Mouse (Mus musculus) CH12.LX (cell line): Measurements from ENCODE around the gene Ubxn10. TPM values are rescaled to one million over a fixed set of nuclear protein-coding genes. Genes with fewer than 3 reads are reported as not detected.

Experiments
- DNase-seq: peaks from one replicate; pipeline ENCODE4 v3.0.0-alpha.2; 2013; ENCODE audit errors: extremely low read depth
- H3K27ac ChIP-seq: 2 replicates; pipeline ENCODE4 v1.5.1; 2012; ENCODE audit warnings: low read depth, mild to moderate bottlenecking, control low read depth, moderate library complexity; ENCODE audit not compliant: insufficient read depth
- H3K27me3 ChIP-seq: replicated peaks from 2 replicates; pipeline ENCODE3; 2012; ENCODE audit warnings: inconsistent platforms
- H3K36me3 ChIP-seq, 2 experiments: replicated peaks in 1 of 2; 2 replicates each; pipeline versions ENCODE3 to v1.6.1; 2012; ENCODE audit warnings: inconsistent platforms in 1 of 2, low read length in 1 of 2, mild to moderate bottlenecking in 1 of 2, mixed read lengths in 1 of 2, moderate library complexity in 1 of 2; ENCODE audit not compliant: control insufficient read depth in 1 of 2, insufficient read depth in 1 of 2
- H3K4me1 ChIP-seq, 2 experiments: 2 replicates each; pipeline ENCODE4 v1.6.1; 2012; ENCODE audit warnings: inconsistent platforms in 1 of 2, moderate library complexity in 1 of 2; ENCODE audit not compliant: insufficient read depth in 2 of 2, control insufficient read depth in 1 of 2
- H3K4me2 ChIP-seq: 2 replicates; pipeline ENCODE4 v1.6.1; 2012; ENCODE audit warnings: low read depth, mild to moderate bottlenecking, control low read depth; ENCODE audit not compliant: poor library complexity, insufficient read depth, severe bottlenecking
- H3K4me3 ChIP-seq, 3 experiments: fragments of 150-350 bp in 1 of 3; sonication (generic) in 1 of 3; replicated peaks in 1 of 3; 2 replicates each; pipeline versions ENCODE3 to v1.5.1; 2011 to 2012; ENCODE audit warnings: low read depth in 2 of 3, low read length in 2 of 3, mild to moderate bottlenecking in 2 of 3, moderate library complexity in 2 of 3, control low read depth in 1 of 3, improper control_type of control experiment in 1 of 3, inconsistent platforms in 1 of 3, mixed read lengths in 1 of 3; ENCODE audit not compliant: poor library complexity in 1 of 3
- H3K79me2 ChIP-seq: replicated peaks from 2 replicates; pipeline ENCODE4 v1.6.1; 2012; ENCODE audit warnings: mild to moderate bottlenecking, moderate library complexity; ENCODE audit not compliant: control insufficient read depth, poor library complexity, insufficient read depth, severe bottlenecking; ENCODE audit errors: extremely low read depth
- H3K9ac ChIP-seq: 2 replicates; pipeline ENCODE4 v1.6.1; 2012; ENCODE audit warnings: low read depth, mild to moderate bottlenecking, control low read depth, moderate library complexity; ENCODE audit not compliant: insufficient read depth
- H3K9me3 ChIP-seq: replicated peaks from 2 replicates; pipeline ENCODE3; 2012; ENCODE audit warnings: low read length, inconsistent platforms, mixed read lengths
- CHD1 ChIP-seq: IDR thresholded peaks from 2 replicates; pipeline ENCODE4 v1.6.1; 2012; ENCODE audit warnings: low read depth, low read length, improper control_type of control experiment, inconsistent platforms
- CHD2 ChIP-seq: IDR thresholded peaks from 2 replicates; pipeline ENCODE4 v1.6.1; 2011; ENCODE audit warnings: low read length, improper control_type of control experiment
- CTCF ChIP-seq, 2 experiments: IDR thresholded peaks in 1 of 2; conservative IDR thresholded peaks in 1 of 2; 2 replicates each; pipeline ENCODE4 v1.5.1; 2011 to 2012; ENCODE audit warnings: low read depth in 2 of 2, low read length in 2 of 2, improper control_type of control experiment in 1 of 2, inconsistent platforms in 1 of 2, mild to moderate bottlenecking in 1 of 2, moderate library complexity in 1 of 2
- E2F4 ChIP-seq: IDR thresholded peaks from 2 replicates; pipeline ENCODE4 v1.6.1; 2011; ENCODE audit warnings: low read depth, low read length, improper control_type of control experiment; ENCODE audit not compliant: insufficient replicate concordance
- ELF1 ChIP-seq: IDR thresholded peaks from 2 replicates; pipeline ENCODE4 v1.6.1; 2014; ENCODE audit warnings: low read depth, mild to moderate bottlenecking, inconsistent platforms, low read length, improper control_type of control experiment
- EP300 ChIP-seq: IDR thresholded peaks from 2 replicates; pipeline ENCODE4 v1.6.1; 2011; ENCODE audit warnings: low read length, improper control_type of control experiment
- ETS1 ChIP-seq: conservative IDR thresholded peaks from 2 replicates; pipeline ENCODE4 v1.6.1; 2012; ENCODE audit warnings: low read depth, mild to moderate bottlenecking, inconsistent platforms, low read length, improper control_type of control experiment, moderate library complexity
- IRF4 ChIP-seq: IDR thresholded peaks from 2 replicates; pipeline ENCODE4 v1.6.1; 2014; ENCODE audit warnings: low read depth, mild to moderate bottlenecking, inconsistent platforms, low read length, improper control_type of control experiment
- JUND ChIP-seq: conservative IDR thresholded peaks from 2 replicates; pipeline ENCODE4 v1.6.1; 2011; ENCODE audit warnings: low read depth, low read length, improper control_type of control experiment
- MAFK ChIP-seq: IDR thresholded peaks from 2 replicates; pipeline ENCODE4 v1.6.1; 2011; ENCODE audit warnings: low read length, improper control_type of control experiment; ENCODE audit not compliant: insufficient replicate concordance
- MAZ ChIP-seq: IDR thresholded peaks from 2 replicates; pipeline ENCODE4 v1.6.1; 2012; ENCODE audit warnings: low read depth, mild to moderate bottlenecking, inconsistent platforms, low read length, improper control_type of control experiment, moderate library complexity
- MXI1 ChIP-seq: IDR thresholded peaks from 2 replicates; pipeline ENCODE4 v1.6.1; 2011; ENCODE audit warnings: mild to moderate bottlenecking, low read depth, low read length, improper control_type of control experiment
- MYC ChIP-seq: IDR thresholded peaks from 2 replicates; pipeline ENCODE4 v1.6.1; 2011; ENCODE audit warnings: low read depth, mild to moderate bottlenecking, improper control_type of control experiment, low read length
- POLR2AphosphoS2 ChIP-seq: IDR thresholded peaks from 2 replicates; pipeline ENCODE4 v1.6.1; 2011; ENCODE audit warnings: low read depth, low read length, improper control_type of control experiment
- RAD21 ChIP-seq: IDR thresholded peaks from 2 replicates; pipeline ENCODE4 v1.6.1; 2011; ENCODE audit warnings: low read depth, mild to moderate bottlenecking, low read length, improper control_type of control experiment, moderate library complexity
- SMC3 ChIP-seq: IDR thresholded peaks from 2 replicates; pipeline ENCODE4 v1.6.1; 2011; ENCODE audit warnings: low read depth, low read length, improper control_type of control experiment
- USF2 ChIP-seq: conservative IDR thresholded peaks from 2 replicates; pipeline ENCODE4 v1.6.1; 2011; ENCODE audit warnings: low read depth, low read length, improper control_type of control experiment
- ZMIZ1 ChIP-seq: IDR thresholded peaks from 2 replicates; pipeline ENCODE4 v1.6.1; 2012; ENCODE audit warnings: low read depth, mild to moderate bottlenecking, inconsistent platforms, low read length, improper control_type of control experiment
- dilution Hi-C: fragments of 300-500 bp; cut with MboI; formaldehyde crosslinking; loops from 2 replicates; pipeline ENCODE4 v1.14.3; 2020; ENCODE audit warnings: low sequenced_read_pairs; ENCODE audit not compliant: extremely low pct_unique_long_range_greater_than_20kb, extremely low pct_ligation_motif_present
- in situ Hi-C: fragments of 300-500 bp; cut with MboI; formaldehyde crosslinking; loops from 3 replicates; pipeline ENCODE4 v1.14.3; 2019; ENCODE audit warnings: low sequenced_read_pairs, low pct_ligation_motif_present, low pct_unique_long_range_greater_than_20kb, mixed read lengths
- polyA plus RNA-seq: library from polyadenylated mRNA; unstranded; fragments of >175 nt; gene quantifications from 2 replicates; pipeline ENCODE4 v1.2.1, GENCODE M21; 2012; ENCODE audit warnings: low read depth; ENCODE audit not compliant: insufficient read length
- total RNA-seq, 2 experiments: library from RNA; depleted of rRNA; stranded (reverse); fragments of 300-350 nt in 1 of 2; fragments of >200 nt in 1 of 2; gene quantifications; 2 replicates each; pipeline ENCODE4 v1.2.3; 2012 to 2014

The Ubxn10 gene
- total and polyA plus RNA-seq, 3 experiments, result not detected

DNA sequence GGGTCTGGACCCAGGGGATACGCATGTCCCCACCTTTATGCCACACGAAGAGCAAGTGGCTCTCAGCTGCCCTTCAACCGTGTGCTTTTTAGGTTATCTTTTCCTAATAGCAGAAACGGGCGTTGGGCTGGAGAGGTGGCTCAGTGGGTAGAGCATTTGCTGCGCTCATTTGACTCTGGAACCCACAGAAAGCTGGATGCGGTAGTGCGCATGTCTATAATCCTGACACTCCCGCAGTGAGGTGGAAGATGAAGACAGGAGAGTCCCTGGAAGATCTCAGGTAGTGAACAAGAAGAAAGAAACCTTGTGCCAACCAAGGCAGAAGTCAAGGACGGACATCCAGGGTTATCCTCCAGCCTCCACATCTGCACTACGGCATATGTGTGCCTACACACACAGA, 27.7 kb downstream of the Ubxn10 start:
- dilution Hi-C loops (no loop called here), in situ Hi-C loops (loop anchor here (5.0 kb wide), 1 partner anchor 267 kb away; no protein-coding TSS in a partner anchor)
- no peaks in the 10 kb centered on the region for H3K4me1 ChIP-seq
- H3K79me2 ChIP-seq, result no peaks in the 10 kb centered on the region
- no peak overlapping the region for H3K4me3 ChIP-seq
- H3K27me3 ChIP-seq, result peaks cover 69% of the 10 kb centered on the region
- H3K27ac ChIP-seq, result no peak overlapping the region
- H3K4me2 ChIP-seq, result no peak overlapping the region
- no peak overlapping the region for H3K9ac ChIP-seq
- DNase-seq, result no peak
- H3K9me3 ChIP-seq, result peaks cover 9% of the 10 kb centered on the region
- no peaks in the 10 kb centered on the region for H3K36me3 ChIP-seq
- TF ChIP-seq MAFK, result no peak
- no peak for TF ChIP-seq MYC
- no peak for TF ChIP-seq USF2

DNA sequence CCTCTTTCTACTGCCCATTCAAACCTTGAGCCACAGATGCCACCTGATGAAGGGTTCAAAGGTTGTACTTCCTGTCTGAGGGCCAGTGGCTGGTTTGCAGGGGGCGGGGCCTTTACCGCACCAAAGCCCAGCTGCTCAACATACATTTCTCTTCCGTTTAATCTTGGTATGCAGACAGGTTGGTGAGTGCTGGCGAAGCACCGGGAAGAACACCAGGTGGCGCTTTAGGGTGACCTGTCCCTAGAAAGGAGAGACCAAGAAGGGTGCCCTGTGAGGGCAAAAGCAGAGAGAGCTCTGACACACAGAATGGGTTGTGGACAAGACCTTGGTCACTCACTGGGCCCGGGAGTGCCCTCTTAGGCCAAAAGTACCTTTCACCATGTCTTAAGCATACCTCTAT, 28.3 kb downstream of the Ubxn10 start:
- TF ChIP-seq CTCF (conservative IDR thresholded peaks at IDR 0.05 in 1 of 2, IDR thresholded peaks at IDR 0.05 in 1 of 2; ENCODE audit: low read depth in 2 of 2, low read length in 2 of 2), result peak in 1 of 2 experiments; percentile 71; a peak in 2 of 4 replicates
- peak; percentile 74 for TF ChIP-seq SMC3
- TF ChIP-seq RAD21, result peak; percentile 35
- TF ChIP-seq POLR2AphosphoS2, result no peak
- peak; percentile 22 for DNase-seq
- Histone ChIP-seq H3K9ac (no peak overlapping the region), H3K27me3 (peaks cover 73% of the 10 kb centered on the region), H3K4me1 (no peaks in the 10 kb centered on the region), H3K4me2 (no peak overlapping the region), H3K9me3 (peaks cover 9% of the 10 kb centered on the region), H3K36me3 (no peaks in the 10 kb centered on the region), H3K4me3 (no peak overlapping the region), H3K27ac (no peak overlapping the region), H3K79me2 (no peaks in the 10 kb centered on the region)
- in situ Hi-C loops, result loop anchor here (5.0 kb wide), 1 partner anchor 266 kb away; no protein-coding TSS in a partner anchor
- dilution Hi-C loops, result no loop called here

DNA sequence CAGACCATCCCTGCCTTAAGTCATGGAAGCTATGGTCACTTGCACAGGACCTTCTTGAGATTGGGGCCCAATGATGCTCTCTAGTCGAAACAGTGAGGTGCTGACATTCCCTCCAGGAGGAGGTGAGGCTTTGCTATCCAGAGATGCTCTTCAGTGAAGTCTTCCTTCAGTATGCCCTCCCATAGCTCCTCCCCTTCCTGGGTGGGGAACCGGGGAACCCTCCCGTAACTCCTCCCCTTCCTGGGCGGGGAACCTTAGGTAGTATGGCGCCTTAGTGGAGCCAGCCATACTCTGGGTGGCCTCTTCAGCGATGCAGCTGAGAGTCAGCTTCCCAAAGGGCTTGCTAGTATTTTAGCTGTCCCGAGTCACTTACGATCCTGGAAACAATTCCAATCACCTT, 30.3 kb downstream of the Ubxn10 start:
- no peak for DNase-seq
- Histone ChIP-seq H3K27ac (no peak overlapping the region), H3K36me3 (no peaks in the 10 kb centered on the region), H3K9ac (no peak overlapping the region), H3K4me2 (no peak overlapping the region), H3K79me2 (no peaks in the 10 kb centered on the region), H3K27me3 (peaks cover 70% of the 10 kb centered on the region), H3K4me1 (no peaks in the 10 kb centered on the region), H3K4me3 (no peak overlapping the region), H3K9me3 (peaks cover 9% of the 10 kb centered on the region)
- dilution Hi-C loops (no loop called here), in situ Hi-C loops (loop anchor here (5.0 kb wide), 1 partner anchor 264 kb away; no protein-coding TSS in a partner anchor)
- TF ChIP-seq SMC3, result no peak
- no peak for TF ChIP-seq CHD2
- TF ChIP-seq ELF1, result no peak
- no peak for TF ChIP-seq JUND
- no peak for TF ChIP-seq ETS1
- no peak for TF ChIP-seq POLR2AphosphoS2
- TF ChIP-seq CHD1, result no peak
- no peak for TF ChIP-seq MXI1
- no peak for TF ChIP-seq EP300
- no peak for TF ChIP-seq IRF4
- TF ChIP-seq E2F4, result no peak
- no peak for TF ChIP-seq MAZ
- TF ChIP-seq ZMIZ1, result no peak
